Mouse (Mus musculus) adrenal gland, postnatal 36 days (tissue): ENCODE data around the gene Kcnh4. TPM values are rescaled to one million over a fixed set of nuclear protein-coding genes. Genes with fewer than 3 reads are reported as not detected.

Experiments
- DNase-seq, 2 experiments: peaks; one replicate each; pipeline ENCODE4 v3.0.0; 2021; ENCODE audit warnings: mixed read lengths in 1 of 2
- total RNA-seq, 2 experiments: library from RNA; stranded (reverse); gene quantifications; 2 replicates each; pipeline ENCODE4 v1.2.3; 2021

The Kcnh4 gene
- total RNA-seq, 2 experiments from 2014 or later, result 0.10 to 0.13 TPM

DNA sequence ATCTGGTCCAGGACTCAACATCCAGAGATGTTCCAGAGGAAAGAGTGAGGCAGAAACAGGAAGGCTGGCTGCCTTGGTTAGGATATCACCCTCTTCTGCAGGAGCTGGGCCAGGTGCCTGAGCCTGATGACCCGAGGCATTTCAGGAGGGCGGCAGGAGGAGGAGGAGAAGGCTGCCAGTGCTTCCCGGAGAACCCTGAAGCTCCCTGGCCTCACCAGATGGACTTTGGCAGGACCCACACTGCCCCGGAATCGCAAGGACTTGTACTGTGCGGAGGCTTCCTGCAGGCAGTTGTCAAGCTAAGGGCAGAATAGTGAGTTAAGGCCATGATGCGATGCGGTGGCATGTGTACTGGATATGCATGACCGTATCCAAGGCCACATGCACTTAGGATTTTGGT, 7.0 kb upstream of the Kcnh4 start:
- DNase-seq, result no peak

DNA sequence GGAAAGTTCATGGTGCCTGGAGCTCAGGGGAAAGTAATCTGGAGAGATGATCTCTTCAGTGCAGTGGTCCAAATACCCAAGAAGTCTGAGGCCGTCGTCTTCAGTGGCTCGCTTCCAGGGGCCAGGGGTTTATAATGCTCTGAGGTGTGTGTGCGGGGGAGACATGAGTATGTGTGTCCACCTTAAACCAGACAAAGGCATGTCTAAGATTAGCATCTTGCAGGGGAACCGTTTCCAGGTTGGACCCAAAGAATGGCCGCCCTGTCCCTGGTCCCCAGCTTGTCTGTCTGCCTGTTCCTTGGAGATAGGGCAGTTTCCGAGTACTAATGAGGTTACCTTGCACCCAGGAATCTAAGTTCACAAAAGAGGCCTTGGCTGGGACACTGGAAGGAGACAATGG, 3.1 kb upstream of the Kcnh4 start, which contains the start of gene Hcrt:
Gene Hcrt, minus strand, starts transcription at position 101 of the 400 bp plus-strand sequence.
- no peak for DNase-seq

DNA sequence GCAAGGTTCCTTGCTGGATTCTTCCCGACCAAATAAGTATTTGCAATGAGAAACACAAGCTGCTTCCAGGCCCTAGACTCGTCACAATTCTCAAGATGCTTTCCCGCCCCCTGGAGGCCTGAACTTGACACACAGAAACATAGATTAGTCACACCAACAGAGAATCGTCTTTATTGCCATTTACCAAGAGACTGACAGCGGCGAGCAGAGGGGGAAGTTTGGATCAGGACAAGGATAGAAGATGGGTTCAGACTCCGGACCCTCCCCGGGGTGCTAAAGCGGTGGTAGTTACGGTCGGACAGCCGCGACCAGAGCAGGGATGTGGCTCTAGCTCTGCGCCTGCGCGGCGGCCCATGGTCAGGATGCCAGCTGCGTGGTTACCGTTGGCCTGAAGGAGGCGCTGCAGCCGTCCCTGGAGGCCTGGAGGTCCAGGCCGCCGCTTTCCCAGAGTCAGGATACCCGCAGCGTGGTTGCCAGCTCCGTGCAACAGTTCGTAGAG, 1.9 kb upstream of the Kcnh4 start:
- peak; percentile 90 to 93 for DNase-seq

DNA sequence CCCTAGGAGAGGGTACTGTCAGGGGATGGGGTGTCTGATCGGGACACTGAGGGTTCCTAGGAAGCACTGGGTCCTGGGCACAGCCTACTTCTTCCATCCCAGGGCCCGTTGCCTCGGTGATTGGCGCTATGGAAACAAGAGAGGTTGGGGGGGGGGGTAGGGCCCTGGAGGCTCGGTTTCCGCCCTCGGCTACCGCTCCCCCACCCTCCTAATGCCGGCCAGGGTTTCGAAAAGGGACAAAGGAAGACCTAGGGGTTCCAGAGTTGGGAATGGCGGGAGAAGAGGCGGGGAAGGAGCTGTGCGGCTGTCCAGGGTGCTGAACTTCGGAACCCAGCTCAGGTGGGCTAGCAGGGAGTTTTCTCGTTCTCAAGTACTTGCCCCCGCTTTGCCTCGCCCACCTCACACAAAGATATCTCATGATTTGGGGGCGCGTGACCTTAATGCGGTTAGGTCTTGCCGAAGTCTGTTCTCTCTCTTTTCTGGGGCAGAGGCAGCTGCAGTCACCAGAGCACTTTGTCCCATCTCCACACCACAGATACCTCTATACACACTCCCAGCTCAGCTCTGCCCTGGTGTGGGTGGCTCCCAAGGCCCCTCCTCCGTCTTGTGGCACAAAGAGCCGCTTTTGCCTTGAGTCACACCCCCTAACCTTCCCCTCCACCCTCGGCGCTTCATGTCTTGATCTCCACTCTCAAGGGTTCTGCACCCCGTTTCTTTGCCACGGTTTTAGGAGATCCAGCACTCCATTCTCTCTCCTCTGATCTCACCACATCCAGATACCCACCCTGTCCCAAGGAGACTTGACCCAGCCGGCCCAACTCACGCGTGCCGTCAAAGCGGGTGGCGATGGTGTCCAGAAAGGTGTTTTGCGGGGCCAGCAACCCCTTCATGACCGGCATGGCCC, 783 bp downstream of the Kcnh4 start:
- peak; percentile 67 to 78 for DNase-seq

DNA sequence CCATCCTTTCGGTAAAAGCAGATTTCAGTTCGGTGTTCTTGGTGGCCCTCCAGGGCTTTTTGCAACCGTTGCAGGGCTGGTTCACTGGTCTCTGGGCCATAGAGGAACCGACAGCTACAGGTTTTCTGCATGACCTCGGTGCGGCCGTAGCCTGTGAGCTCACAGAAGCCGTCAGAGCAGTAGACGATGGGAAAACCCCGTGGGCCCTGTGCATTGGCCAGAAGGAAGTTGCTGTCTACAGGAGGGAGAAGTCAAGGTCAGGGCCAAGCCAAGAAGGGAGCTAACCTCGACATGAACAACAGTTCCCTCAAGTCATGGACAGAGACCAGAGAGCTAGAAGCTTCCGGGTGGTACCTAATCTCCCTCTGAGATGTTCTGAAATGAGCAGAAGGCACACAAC, 2.2 kb downstream of the Kcnh4 start:
- DNase-seq, result no peak

DNA sequence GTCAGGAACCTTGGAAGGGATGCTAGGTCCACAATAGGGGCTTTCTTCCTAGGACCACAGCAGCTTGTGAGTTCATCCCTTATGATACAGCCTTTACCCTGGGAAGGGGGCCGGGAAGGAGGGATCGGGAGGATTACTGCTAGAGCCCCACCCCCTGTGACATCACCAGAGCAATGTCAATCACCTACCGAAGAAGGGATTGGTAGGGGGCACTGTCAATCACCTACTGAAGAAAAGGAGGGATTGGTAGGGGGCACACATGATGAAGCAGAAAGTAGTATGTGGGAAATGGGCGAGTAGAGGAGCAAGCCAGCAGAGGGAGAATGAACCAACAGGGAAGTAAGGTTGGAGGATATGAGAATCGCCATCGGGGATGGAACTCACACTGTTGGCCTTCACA, 3.3 kb downstream of the Kcnh4 start:
- no peak for DNase-seq

DNA sequence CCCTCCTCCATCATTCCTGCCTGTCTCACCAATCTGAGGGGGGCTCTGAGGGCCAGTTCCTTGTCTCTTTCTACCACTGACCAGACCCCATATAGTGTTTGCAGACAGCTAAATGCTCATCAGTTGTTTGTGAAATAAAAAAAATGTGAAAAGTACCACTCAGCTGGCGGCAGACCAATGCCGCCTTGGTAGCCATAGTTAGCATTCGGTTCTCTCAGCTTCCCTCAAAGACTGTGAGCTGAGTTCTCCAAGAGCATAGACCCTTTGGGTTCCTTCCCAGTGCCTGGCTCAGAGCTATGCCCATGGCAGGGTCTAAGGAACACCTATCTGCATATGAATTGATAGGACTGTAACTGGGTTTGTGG, 5.1 kb downstream of the Kcnh4 start:
- no peak for DNase-seq

DNA sequence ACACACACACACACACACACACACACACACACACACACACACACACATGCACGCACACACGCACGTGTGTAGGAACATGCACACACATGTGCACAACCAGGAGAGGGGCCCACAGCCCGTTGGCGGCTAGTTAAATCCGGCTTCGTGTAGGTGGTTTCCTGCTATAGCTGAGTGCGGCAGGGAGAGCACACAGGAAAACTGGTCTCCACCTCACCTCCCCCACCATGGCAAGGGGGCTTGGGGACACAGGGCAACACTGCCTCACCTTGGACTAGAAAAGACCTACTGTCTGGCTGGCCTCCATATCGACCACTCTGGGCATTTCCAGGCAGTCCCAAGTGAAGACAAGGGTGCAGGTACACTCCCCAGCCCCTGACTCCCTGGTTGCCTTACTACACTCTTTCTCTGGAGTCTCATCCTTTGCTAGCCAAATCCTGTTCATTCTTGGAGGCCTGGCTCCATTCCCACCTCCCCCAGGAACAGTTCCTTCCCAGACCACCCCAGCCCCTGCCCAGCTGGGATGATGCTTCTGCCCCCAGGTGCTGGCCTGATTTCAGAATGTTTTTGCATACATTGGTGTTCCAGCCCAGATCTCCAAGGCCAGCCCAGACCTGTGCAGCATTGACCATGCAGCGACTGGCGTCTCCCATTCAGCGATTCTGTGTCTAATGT, 5.6 kb downstream of the Kcnh4 start:
- DNase-seq, result no peak

DNA sequence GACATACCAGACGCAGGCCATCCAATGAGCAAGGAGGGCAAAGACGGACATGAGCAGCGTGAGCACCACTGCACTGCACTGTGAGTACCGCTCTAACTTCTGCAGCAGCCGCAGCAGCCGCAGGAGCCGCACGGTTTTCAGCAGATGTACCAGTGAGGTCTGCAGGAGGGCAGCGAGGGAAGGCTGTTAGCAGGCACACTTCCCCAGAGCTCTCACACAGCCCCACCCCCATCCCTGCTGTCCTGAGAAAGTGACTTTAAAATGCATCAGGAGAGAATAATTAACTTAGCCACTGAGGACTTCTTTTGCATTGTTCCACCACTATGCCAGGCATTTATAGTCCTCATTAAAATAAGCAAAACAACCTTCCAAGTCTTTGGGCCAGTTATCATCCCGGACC, 7.4 kb downstream of the Kcnh4 start:
- no peak for DNase-seq

DNA sequence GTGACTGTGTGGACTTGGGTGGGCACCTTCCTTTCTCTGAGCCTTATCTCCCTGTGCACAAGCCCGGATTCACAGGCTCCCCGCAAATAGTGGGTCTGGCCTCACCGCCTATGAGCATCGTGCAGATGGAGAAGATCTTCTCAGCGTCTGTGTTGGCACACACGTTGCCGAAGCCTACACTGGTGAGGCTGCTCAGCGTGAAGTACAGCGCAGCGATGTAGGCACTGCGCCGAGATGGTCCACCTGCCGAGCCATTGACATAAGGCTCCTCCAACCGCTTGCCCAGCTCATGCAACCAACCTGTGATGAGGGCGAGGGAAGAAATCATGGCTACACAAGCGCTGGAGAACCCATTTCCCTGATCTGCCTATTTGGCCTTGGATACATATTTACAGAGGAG, 9.6 kb downstream of the Kcnh4 start:
- no peak for DNase-seq

DNA sequence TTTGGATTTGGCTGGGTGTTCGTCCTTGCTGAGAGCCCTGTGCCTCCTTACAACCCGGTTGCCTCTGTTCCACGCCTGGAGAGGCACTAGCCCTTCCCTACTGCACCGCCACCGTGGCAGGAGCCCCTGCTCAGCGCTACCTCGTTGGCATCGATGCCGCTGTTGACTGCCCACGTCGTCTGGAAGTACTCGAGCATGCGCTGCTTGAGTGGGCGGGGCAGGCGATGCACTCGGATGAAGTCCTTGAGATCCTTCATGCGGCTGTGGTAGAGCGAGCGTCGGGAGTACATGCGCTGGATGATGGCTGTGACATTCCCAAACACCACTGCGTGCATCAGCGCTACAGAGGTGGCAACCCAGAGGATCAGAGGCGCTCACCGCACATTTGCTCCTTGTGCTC, 10.3 kb downstream of the Kcnh4 start:
- peak; percentile 55 to 69 for DNase-seq

DNA sequence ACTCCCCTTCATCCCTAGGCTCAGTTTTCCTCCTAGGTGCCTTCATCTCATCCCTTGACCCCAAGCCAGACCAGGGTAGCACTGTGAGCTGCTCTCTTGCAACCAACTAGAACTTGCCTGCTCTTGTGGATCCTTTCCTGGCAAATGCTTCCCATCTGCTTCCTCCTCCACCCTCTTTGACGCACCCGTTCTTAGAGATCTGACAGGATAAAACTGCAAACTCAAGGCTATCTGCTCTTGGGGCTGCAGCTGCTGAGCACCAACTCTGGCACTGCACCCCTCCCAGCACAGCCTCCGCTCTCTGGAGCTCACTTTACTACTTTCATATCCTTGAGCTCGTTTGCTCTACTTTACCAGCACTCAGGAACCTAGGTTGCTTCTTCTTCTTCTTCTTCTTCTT, 11.1 kb downstream of the Kcnh4 start:
- no peak for DNase-seq

DNA sequence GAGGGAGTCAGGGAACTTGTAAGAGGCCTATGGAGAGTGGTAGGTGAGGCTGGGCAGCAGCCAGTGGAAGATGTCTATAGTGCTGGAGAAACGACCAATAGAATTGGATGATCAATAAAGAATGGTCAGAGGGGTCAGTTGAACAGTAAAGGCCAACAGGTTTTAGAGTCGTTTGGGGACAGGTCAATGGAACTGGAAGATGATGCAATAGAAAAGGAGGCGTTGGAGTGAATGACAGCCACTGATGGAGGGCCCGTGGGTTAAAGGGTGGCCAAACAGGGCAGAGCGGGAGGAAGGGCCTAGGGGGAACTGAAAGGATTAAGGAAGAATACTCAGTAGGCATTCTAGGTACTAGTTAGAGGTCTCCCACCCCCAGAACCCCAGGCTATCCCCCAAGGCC, 12.6 kb downstream of the Kcnh4 start:
- no peak for DNase-seq

DNA sequence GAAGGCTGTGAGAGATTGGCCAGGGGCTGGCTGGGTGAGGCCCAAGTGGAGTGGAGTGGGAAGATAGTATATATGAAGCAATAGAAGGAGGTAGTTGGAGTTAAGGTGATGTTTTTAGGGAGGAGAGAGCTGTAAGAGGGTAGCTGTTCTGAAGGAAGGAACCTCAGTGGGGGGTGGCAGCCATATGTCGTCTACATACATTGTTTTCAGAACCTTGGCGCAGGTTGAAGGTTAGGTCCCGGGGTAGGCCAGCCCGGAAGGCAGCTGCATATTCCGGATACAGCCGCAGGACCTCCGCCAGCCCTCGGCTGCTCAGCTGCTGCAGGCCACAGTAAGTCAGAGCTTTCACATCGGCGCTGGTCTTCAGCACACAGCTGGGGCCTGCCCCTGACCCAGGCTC, 13.2 kb downstream of the Kcnh4 start:
- no peak for DNase-seq

DNA sequence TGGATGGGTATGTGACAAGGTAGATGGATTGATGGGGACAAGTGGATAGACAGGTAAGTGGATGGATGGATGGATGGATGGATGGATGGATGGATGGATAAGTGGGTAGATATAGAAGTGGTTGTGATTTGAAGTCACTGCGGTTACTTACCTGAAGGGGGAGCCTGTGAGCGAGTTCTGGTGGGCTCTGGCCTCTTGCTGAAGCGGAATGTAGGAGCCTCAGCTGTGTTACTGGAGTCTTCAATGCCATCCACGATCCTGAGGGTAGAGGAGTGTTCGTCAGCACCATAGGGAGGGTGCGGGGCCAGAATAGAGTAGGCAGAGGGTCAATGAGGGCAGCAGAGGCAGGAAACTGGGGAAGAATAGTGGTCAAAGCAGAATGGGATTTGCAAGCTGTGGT, 14.7 kb downstream of the Kcnh4 start:
- DNase-seq, result peak in 1 of 2 experiments; percentile 70

DNA sequence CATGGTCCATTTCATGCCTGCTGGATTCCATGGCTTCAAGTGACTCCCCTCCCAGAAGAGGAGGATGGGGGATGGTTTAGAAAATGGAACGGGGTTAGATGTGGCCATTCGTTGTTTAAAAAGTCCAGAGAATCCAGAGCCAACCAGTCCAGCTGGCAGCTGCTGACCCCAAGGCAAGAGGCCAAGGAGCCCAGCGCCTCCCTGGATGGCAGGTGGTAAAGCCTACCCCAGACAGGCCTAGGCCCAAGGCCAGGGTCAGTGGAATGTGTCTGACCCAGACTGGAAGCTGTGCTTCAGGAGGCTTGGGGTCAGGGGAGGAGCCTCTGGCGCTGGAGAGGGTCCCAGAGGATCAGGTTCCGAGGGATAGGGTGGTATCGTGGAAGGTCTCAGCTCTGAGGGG, 18.4 kb downstream of the Kcnh4 start:
- peak in 1 of 2 experiments; percentile 58 for DNase-seq

DNA sequence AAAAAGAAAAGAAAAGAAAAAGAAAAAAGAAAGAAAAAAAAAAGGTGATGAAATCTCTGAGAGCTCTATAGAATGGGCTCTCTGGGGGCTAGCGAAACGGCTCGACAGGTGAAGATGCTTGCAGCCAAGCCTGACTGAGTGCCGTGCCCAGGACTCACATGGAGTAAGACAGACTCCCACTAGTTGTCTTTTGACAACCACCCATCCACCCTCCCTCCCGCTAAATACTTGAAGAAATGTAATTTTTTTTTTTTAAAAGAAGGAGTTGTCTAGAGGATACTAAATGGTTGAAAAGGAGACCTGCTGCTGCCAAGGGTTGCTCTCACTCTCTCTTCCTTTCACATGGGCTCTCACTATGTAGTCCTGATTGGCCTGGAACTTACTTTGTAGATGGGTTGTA, 21.0 kb downstream of the Kcnh4 start:
- no peak for DNase-seq

DNA sequence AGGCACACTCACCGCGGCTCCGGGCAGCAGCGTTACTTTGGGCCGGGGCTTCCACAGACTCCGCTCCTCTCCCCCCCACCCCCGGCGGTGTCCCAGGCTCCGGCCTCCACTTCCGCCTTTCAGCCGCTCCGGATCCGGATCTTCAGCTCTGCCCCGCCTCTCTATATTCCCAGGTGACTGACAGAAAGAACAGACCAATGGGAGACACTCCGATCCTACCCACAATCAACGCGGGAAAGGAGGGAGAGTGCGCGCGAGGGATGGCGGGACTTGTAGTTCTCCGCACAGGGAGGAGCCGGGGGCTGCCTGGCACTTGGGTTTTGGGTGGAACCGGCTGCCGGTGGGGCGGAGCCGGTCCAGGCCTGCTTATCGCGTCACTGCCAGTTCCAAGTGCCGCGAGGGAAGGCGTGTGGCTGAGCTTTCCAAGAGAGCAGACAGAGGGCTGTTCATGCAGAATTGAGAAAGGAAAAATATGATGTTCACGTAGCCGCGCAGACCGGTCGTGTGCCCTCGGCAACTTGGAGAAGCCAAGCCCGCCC, 21.6 kb downstream of the Kcnh4 start, which contains the start of gene Rab5c:
Gene Rab5c, minus strand, starts transcription at position 150 of the 539 bp plus-strand sequence.
- peak; percentile 99 for DNase-seq

DNA sequence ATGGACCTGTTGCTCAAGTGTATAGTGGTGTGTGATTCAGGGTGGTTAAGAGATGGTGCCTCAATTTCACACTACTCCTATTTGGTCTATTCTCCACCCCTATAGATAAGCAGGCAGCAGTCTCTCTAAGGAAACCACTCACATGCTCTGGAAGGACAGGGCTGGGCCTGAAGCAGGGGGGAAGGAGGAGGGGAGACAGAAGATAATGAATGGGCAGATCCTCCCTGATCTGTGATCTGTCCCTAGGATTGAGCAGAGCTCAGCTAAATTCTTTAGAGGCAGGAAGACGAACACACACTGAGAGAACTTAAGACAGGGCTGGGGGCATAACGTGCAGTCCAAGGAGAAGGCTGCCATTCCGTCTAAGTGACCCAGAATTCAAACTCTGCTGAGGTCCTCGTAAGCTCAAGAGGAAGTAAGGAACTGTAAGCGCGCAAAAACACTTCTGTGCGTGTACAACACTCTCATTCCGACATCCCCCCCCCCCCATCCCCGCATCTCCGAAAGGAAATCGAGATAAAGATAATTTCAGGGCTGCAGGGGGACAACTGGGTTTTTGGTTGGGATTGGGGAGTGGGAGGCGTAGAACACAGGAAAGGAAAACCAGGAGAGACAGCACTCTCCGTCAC, 22.5 kb downstream of the Kcnh4 start:
- DNase-seq, result no peak

DNA sequence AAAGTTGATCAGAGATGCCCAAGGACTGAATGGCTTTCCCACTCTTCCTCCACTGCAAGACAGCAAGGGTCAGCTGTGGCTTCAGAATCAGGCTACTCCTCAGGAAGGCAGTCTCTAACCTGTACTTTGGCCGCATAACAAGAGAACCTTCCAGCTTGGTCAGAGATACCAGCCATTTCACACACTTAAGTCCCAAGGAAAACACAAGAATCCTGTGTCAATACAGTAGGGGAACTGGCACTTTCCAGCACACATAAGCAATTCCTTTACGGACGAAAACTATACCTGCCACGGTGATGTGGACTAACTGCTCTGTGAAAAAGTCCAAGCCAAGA, 23.0 kb downstream of the Kcnh4 start:
- no peak for DNase-seq

DNA sequence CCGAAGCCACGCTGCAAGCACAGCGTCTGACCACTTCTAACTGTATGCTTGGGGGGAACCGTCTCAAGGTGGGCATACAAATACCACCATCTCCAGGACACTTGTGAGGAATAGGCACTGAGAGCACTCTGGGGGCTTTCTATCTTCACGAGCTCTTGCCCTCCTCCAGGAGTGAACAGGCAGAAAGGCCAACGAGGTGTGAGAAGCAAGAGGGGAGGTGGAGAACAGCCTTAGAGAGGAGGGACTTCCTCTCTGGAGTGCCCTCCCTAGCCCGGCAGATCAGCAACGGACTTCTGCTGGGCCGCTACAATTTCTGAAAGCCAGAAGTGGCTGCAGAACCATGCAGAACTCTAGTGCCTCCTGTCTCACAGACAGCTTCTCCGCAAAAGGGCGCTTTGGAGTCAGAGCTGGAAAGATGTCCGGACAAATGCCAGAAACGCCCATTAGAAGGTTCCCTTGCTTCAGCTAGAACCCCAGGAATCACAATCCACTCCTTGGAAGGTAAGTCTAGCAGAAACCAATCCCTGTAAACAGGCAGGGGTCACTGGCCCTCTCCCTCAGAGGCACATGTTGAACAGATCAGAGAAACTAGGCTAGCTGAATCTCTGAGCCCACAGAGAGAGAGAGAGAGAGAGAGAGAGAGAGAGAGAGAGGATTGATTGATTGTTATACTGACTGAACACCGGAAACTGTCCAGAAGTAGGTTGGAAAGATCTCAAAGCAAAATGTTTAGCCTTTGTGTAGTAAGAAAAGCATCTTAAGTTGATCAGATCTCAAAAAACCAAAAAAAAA, 23.6 kb downstream of the Kcnh4 start:
- no peak for DNase-seq
